Mouse (Mus musculus) brain, embryonic 14.5 days (tissue): ENCODE data around the gene Cachd1.

Experiments
- CTCF ChIP-seq: fragments of 200-500 bp; IDR thresholded peaks from 2 replicates; pipeline ENCODE4 v1.5.1; 2012; ENCODE audit warnings: inconsistent platforms, mild to moderate bottlenecking, moderate library complexity, borderline replicate concordance; ENCODE audit not compliant: insufficient read depth, insufficient read length; ENCODE audit errors: extremely low read depth
- POLR2A ChIP-seq: fragments of 200-500 bp; IDR thresholded peaks from 2 replicates; pipeline ENCODE4 v1.6.1; 2012; ENCODE audit warnings: mild to moderate bottlenecking, inconsistent platforms, borderline replicate concordance; ENCODE audit not compliant: poor library complexity, insufficient read depth, insufficient read length, severe bottlenecking; ENCODE audit errors: extremely low read depth

GRCm38 (mm10) chr4:100877351-100877750 is 100.9 kb downstream of the Cachd1 start:
- TF ChIP-seq POLR2A, result no peak
- TF ChIP-seq CTCF, result no peak
